Mouse (Mus musculus): ENCODE data around the gene Astn1. TPM values are rescaled to one million over a fixed set of nuclear protein-coding genes. Genes with fewer than 3 reads are reported as not detected.

Gene Astn1
- polyA plus RNA-seq (2016; fragmentation: Nextera tagmentation; extraction: Ambion mirVana), result 0.95 and 1.6 TPM in 2 replicates

GRCm38 (mm10) chr1:158361964-158362291, at the start of gene Astn1:
Astn1 (plus strand) TSS chr1:158362273.
- Histone ChIP-seq H3K9me3 (no peaks in the 10 kb centered on the region), H3K27ac (peak within 1 kb of the TSS; percentile 56), H3K36me3 (no peaks in the 10 kb centered on the region), H3K4me3 (peak within 1 kb of the TSS; percentile 65), H3K4me1 (peaks cover 8% of the 10 kb centered on the region), H3K27me3 (ENCODE audit: insufficient read depth, poor library complexity, severe bottlenecking) (peaks cover 35% of the 10 kb centered on the region)
- WGBS, result 0% methylated on average over 2 of the region's 2 CpGs
- DNase-seq (ENCODE audit: low spot score), result no peak

- no peaks in the 10 kb centered on the region for H3K4me1 ChIP-seq
- WGBS, result 80% methylated on average over 6 of the region's 6 CpGs
- H3K9me3 ChIP-seq, result no peaks in the 10 kb centered on the region
- no peak overlapping the region for H3K27ac ChIP-seq
- no peaks in the 10 kb centered on the region for H3K27me3 ChIP-seq (ENCODE audit: insufficient read depth, poor library complexity, severe bottlenecking)
- no peaks in the 10 kb centered on the region for H3K36me3 ChIP-seq
- H3K4me3 ChIP-seq, result no peak overlapping the region
- no peak for DNase-seq (ENCODE audit: low spot score)
Measured at GRCm38 (mm10) chr1:158323325-158323724, 38.7 kb upstream of the Astn1 start.

DNA sequence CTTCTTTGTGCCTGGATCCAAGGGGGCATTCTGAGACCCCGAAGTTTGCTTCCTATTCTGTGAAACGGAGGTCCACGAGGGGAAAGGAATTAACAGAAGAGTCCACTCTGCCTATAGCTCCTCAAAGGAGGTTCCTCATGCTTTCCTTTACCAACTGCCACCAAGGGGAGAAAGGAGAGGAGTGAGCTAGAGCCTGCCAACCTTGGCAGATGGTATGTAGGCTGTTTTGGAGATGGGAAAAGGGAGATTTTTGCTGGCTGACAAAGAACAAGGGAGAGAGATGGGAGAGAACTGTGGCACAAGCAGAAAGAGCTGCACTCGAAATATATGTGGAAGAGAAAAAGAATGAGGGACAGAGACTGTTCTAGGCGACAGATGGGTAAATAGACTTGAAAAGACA, 33.9 kb upstream of the Astn1 start:
- Histone ChIP-seq H3K27ac (no peak overlapping the region), H3K9me3 (no peaks in the 10 kb centered on the region), H3K36me3 (no peaks in the 10 kb centered on the region), H3K4me1 (no peaks in the 10 kb centered on the region), H3K27me3 (ENCODE audit: insufficient read depth, poor library complexity, severe bottlenecking) (no peaks in the 10 kb centered on the region), H3K4me3 (no peak overlapping the region)
- whole genome bisulfite sequencing, result 70% methylated on average over 5 of the region's 5 CpGs
- no peak for DNase-seq (ENCODE audit: low spot score)

GRCm38 (mm10) chr1:158328839-158329238, 33.2 kb upstream of the Astn1 start:
- no peak overlapping the region for H3K4me3 ChIP-seq
- no peaks in the 10 kb centered on the region for H3K36me3 ChIP-seq
- no peak overlapping the region for H3K27ac ChIP-seq
- no peak for DNase-seq (ENCODE audit: low spot score)
- no peaks in the 10 kb centered on the region for H3K27me3 ChIP-seq (ENCODE audit: insufficient read depth, poor library complexity, severe bottlenecking)
- H3K4me1 ChIP-seq, result no peaks in the 10 kb centered on the region
- 72% methylated on average over 2 of the region's 2 CpGs for WGBS
- H3K9me3 ChIP-seq, result no peaks in the 10 kb centered on the region

DNA sequence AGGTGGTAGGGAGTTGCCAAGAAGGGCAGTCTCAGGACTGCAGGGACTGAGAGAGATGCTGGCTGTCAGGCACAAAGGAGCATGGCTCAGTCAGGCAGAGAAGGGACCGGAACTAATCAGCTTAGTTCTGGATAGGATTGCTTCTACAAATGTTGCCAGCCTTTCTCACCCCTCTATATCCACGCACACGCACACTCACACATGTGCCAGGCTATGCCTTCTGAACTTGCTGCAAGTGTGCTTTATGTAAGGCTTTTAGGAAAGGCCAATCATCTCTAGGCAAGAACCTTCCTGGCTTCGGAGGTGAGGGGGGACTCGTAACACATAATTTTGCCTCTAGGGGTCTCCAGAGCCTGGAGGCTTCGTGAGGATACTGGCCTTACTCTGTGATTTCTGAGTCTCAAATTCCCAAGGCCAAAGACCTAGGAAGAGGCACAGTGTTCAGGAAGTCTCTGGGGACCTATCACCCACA, 18.8 kb upstream of the Astn1 start:
- no peaks in the 10 kb centered on the region for H3K27me3 ChIP-seq (ENCODE audit: insufficient read depth, poor library complexity, severe bottlenecking)
- WGBS, result 40% methylated on average over 6 of the region's 6 CpGs
- H3K4me1 ChIP-seq, result no peaks in the 10 kb centered on the region
- no peak overlapping the region for H3K27ac ChIP-seq
- no peaks in the 10 kb centered on the region for H3K36me3 ChIP-seq
- no peaks in the 10 kb centered on the region for H3K9me3 ChIP-seq
- no peak for DNase-seq (ENCODE audit: low spot score)
- H3K4me3 ChIP-seq, result no peak overlapping the region

DNA sequence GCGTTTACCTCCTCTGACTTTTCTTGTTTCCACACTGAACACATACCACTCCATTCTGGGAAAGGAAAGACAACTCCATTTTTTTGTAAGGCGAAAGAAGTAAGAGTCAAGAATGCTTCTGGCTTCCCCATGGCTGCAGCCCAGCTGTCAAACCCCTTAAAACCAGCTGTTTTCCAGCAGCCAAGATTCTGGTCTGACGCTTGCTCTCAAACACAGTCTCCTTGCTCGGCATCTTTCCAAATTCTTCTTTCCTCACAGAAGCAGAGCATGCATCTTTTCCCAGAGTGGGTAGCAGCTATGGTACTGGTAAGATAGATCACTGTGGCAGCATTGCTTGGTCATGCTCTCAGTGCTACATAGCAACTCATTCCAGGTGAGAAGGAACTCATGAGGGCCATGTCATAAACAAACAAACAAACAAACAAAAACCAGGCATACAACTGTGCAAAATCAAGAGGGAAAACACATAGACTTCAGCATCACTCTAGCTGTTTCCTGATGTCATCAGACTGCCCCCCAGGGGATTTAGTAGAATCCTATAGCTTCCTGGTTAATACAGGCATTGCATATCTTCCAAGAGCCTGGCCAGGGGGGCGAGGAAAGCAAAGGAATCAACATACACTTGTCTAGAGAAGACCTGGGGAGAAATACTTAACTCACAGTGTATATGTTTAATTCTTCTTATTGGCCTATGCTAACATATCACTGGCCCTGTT, 8.3 kb upstream of the Astn1 start:
- WGBS, result 72% methylated on average over 5 of the region's 5 CpGs
- Histone ChIP-seq H3K4me3 (no peak overlapping the region), H3K27me3 (ENCODE audit: insufficient read depth, poor library complexity, severe bottlenecking) (peaks cover 51% of the 10 kb centered on the region), H3K36me3 (no peaks in the 10 kb centered on the region), H3K9me3 (no peaks in the 10 kb centered on the region), H3K27ac (no peak overlapping the region), H3K4me1 (no peaks in the 10 kb centered on the region)
- DNase-seq (ENCODE audit: low spot score), result no peak

DNA sequence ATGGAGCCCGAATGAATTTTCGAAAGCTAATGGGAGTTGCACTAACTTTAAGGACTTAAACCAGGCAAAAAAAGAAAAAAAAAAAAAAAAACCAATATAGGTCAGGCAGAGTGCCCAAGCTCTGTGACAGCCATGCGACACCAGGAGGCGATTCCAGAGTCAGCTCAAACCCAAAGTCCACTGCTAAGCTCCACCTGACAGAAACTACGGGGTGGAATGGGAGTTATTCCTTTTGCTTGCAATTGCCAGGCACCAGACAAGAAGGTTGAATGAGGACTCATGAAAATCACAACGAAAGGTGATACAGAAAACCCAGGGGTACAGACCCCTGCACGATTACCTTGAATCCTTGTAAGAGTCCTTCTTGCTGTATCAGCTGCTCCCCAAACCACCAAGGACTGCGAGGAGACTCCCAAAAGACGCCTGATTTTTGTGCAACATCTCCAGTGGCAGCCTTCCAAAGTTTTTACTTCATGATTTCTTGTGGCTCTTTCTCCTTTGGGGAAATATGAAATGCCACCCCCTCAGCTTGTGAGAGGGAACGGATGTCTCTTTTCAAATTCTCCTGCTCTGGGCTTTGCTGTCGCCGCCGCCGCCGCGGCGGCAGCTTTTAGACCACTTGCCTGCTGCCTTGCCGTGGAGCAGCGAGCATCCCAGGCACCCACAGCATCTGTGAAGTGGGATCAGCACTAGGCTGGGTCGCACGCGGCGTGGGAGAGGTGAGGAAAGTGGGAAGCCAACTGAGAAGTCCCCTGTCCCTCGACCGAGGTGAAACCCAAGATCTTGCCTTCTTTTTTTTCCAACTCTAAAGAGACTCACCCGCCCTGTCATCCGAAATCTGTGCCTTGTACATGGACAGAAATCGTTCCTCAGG, 6.7 kb upstream of the Astn1 start:
- DNase-seq (ENCODE audit: low spot score), result no peak
- Histone ChIP-seq H3K36me3 (no peaks in the 10 kb centered on the region), H3K27ac (no peak overlapping the region), H3K4me1 (no peaks in the 10 kb centered on the region), H3K9me3 (no peaks in the 10 kb centered on the region), H3K27me3 (ENCODE audit: insufficient read depth, poor library complexity, severe bottlenecking) (peaks cover 51% of the 10 kb centered on the region), H3K4me3 (peak overlapping the region; percentile 69)
- WGBS, result 12% methylated on average over 28 of the region's 28 CpGs

DNA sequence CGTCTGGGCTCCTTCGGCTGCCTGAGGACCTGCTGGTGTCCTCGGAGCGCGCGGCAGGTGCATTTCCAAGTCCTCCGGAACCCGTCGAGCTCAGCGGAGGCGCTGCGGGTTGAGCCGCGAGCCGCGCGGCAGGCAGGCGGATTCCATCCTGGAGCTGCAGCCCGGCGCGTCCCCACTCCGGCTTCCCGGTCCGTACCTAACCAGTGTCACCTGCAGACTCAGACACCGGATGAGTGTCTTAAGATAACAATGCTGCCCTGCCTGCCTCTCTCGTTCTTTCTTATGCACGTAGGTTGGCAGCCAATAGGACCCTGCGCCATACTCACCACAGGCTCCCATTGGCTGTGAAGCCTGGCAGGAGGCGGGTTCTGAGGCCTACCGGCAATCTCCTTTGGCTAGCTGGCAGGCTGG, 6.0 kb upstream of the Astn1 start, which contains the start of gene Brinp2:
Gene Brinp2, minus strand, starts transcription at position 276 of the 411 bp plus-strand sequence.
- Histone ChIP-seq H3K4me1 (no peaks in the 10 kb centered on the region), H3K36me3 (no peaks in the 10 kb centered on the region), H3K27me3 (ENCODE audit: insufficient read depth, poor library complexity, severe bottlenecking) (peaks cover 56% of the 10 kb centered on the region), H3K27ac (no peak within 1 kb of the TSS), H3K9me3 (no peaks in the 10 kb centered on the region), H3K4me3 (peak within 1 kb of the TSS; percentile 69)
- 1% methylated on average over 30 of the region's 30 CpGs for WGBS
- DNase-seq (ENCODE audit: low spot score), result peak; percentile 85

- Histone ChIP-seq H3K36me3 (no peaks in the 10 kb centered on the region), H3K9me3 (no peaks in the 10 kb centered on the region), H3K27ac (peak overlapping the region; percentile 56), H3K27me3 (ENCODE audit: insufficient read depth, poor library complexity, severe bottlenecking) (peaks cover 29% of the 10 kb centered on the region), H3K4me3 (peak overlapping the region; percentile 65), H3K4me1 (peaks cover 8% of the 10 kb centered on the region)
- no peak for DNase-seq (ENCODE audit: low spot score)
- WGBS, result under 1% methylated on average over 34 of the region's 37 CpGs
Measured at GRCm38 (mm10) chr1:158362292-158363101, 424 bp downstream of the Astn1 start.

GRCm38 (mm10) chr1:158364461-158364860, 2.4 kb downstream of the Astn1 start:
- H3K4me3 ChIP-seq, result no peak overlapping the region
- 59% methylated on average over 1 of the region's 1 CpGs for WGBS
- H3K27ac ChIP-seq, result no peak overlapping the region
- peaks cover 25% of the 10 kb centered on the region for H3K27me3 ChIP-seq (ENCODE audit: insufficient read depth, poor library complexity, severe bottlenecking)
- no peaks in the 10 kb centered on the region for H3K9me3 ChIP-seq
- H3K36me3 ChIP-seq, result no peaks in the 10 kb centered on the region
- peaks cover 8% of the 10 kb centered on the region for H3K4me1 ChIP-seq
- no peak for DNase-seq (ENCODE audit: low spot score)

DNA sequence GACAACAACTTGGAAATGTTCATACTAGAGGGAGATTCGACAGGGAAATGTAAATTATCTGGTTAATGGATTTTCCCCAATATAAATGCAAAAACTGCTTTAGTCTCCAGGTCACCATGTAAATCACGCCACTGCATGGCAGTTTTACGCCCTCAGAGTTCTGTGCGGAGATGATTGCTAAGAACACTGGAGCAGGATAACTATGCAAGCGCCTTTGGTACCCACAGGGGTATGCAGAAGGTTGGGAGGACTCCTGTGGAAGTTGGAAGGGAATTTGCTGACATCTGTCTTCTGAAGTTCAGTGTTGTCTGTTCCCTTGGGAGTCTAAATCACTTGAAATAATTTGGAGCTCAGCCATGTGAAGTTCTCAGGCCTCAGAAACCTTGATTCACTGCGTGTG, 20.2 kb downstream of the Astn1 start:
- 81% methylated on average over 6 of the region's 6 CpGs for WGBS
- DNase-seq (ENCODE audit: low spot score), result no peak
- H3K4me3 ChIP-seq, result no peak overlapping the region
- no peaks in the 10 kb centered on the region for H3K9me3 ChIP-seq
- H3K27ac ChIP-seq, result no peak overlapping the region
- no peaks in the 10 kb centered on the region for H3K36me3 ChIP-seq
- H3K27me3 ChIP-seq (ENCODE audit: insufficient read depth, poor library complexity, severe bottlenecking), result no peaks in the 10 kb centered on the region
- H3K4me1 ChIP-seq, result no peaks in the 10 kb centered on the region

DNA sequence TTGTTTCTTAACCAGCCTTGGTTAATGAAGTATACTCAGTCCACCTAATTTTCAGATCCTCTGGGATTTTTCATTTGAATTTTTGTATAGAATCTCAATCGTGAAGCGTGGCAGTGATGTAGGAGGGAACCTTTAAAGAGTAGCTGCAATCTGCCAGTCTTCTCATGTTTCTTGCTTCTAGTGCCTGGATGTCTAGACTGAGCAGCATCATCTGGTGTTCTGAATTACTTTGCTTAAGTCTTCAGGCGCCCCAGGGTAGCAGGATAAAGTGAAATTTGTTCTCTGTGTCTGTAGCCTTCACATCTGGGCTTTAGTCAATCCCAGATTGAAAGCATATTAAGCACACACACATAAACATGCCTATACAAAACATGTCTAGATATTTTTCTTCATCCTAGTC, 21.1 kb downstream of the Astn1 start:
- 77% methylated on average over 3 of the region's 3 CpGs for WGBS
- Histone ChIP-seq H3K9me3 (no peaks in the 10 kb centered on the region), H3K4me3 (no peak overlapping the region), H3K4me1 (no peaks in the 10 kb centered on the region), H3K36me3 (no peaks in the 10 kb centered on the region), H3K27me3 (ENCODE audit: insufficient read depth, poor library complexity, severe bottlenecking) (no peaks in the 10 kb centered on the region), H3K27ac (no peak overlapping the region)
- no peak for DNase-seq (ENCODE audit: low spot score)

All from heart, embryonic 10.5 days (tissue).